Mouse (Mus musculus) testis, adult 2 months (tissue): ENCODE data around the gene Slc12a8.

Source experiments
- CTCF ChIP-seq: fragments of 200-500 bp; IDR thresholded peaks from 2 replicates; pipeline ENCODE4 v1.5.1; 2012; ENCODE audit warnings: low read depth, mild to moderate bottlenecking, inconsistent platforms, low read length, moderate library complexity; ENCODE audit not compliant: control insufficient read depth, insufficient read depth, insufficient replicate concordance
- POLR2A ChIP-seq: fragments of 200-500 bp; IDR thresholded peaks from 2 replicates; pipeline ENCODE4 v1.6.1; 2012; ENCODE audit warnings: low read depth, mild to moderate bottlenecking, inconsistent platforms, low read length, moderate library complexity; ENCODE audit not compliant: control insufficient read depth

GRCm38 (mm10) chr16:33673530-33674109 is 156.5 kb downstream of the Slc12a8 start:
- no peak for TF ChIP-seq CTCF
- TF ChIP-seq POLR2A, result no peak
